Mouse (Mus musculus): ENCODE measurements at regions not wholly inside any gene's neighbourhood (a gene's known extent, or its start where the extent isn't known, plus 50 kb on each side); places are given as distances from the start of the nearest gene placed in this dataset.
A peak's percentile ranks its signal among the peaks of the same experiment; 100 is the strongest.
"Not testable (repeated sequence)": the region's sequence is repeated elsewhere in the genome, so short reads cannot be mapped to it uniquely, and the experiment has no call there.

DNA sequence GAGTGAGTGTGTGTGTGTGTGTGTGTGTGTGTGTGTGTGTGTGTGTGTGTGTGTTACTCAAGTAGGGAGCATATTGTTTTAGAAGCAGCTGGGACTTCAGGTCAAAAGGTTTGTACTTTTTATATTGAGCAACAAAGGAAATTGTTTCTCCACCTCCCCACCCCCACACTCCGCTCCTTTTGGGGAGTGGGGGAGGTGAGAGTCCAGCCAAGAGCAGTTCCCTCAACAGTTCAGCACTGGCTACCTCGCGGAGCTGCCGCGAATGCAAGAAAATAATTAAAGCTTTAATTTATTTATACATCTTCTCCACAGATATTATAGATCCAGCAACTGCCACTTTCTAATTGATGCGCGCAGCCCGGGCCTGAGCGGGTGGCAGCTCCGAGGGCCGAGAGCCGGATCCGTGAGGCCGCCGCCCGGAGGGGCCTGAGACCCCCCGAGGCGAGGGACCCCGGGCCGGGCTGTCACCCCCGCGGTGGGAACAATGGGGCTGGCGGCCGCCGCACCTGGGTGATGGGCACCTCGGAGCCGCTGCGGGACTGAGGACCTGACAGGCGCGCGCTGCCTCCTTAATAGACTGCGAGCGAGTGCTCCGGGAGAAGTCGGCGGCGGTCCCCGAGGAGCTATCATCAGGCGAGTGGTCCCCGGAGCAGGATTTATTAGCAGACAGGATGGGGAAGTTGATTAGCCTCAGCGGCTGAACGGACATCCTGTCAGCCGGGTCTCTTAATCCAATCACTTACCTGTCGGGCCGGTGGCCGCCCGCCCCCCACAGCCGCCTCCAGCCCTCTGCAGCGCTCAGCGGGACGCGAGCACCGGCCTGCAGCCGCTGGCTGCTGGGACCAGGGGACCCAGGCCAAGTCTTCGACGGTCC lies 124.4 kb downstream of the Melk start:
- WGBS = under 1% methylated on average over 56 of the region's 56 CpGs
- peak; percentile 48 for DNase-seq (ENCODE audit: extremely low spot score, low spot score)
- Histone ChIP-seq H3K27ac (peak overlapping the region; percentile 51; the same call in 1 of the 2 replicates), H3K4me1 (peaks cover 16% of the 10 kb centered on the region), H3K9me3 (no peaks in the 10 kb centered on the region), H3K36me3 (replicated peaks) (no peaks in the 10 kb centered on the region), H3K4me3 (peak overlapping the region; percentile 65), H3K27me3 (ENCODE audit: poor library complexity, severe bottlenecking) (peaks cover 78% of the 10 kb centered on the region)

- H3K36me3 ChIP-seq (replicated peaks) = no peaks in the 10 kb centered on the region
- H3K27me3 ChIP-seq (ENCODE audit: poor library complexity, severe bottlenecking) = no peaks in the 10 kb centered on the region; the same call in 1 of the 2 replicates
- H3K27ac ChIP-seq = no peak overlapping the region
- 48% methylated on average over 9 of the region's 9 CpGs for WGBS
- no peak overlapping the region for H3K4me3 ChIP-seq
- no peaks in the 10 kb centered on the region for H3K9me3 ChIP-seq
- no peaks in the 10 kb centered on the region for H3K4me1 ChIP-seq
- peak; percentile 35 for DNase-seq (ENCODE audit: extremely low spot score, low spot score)
These were observed 133.9 kb downstream of the Melk start for GRCm38 (mm10) chr4:44434593-44434992.

GRCm38 (mm10) chr4:44445511-44445910 lies 144.8 kb downstream of the Melk start:
- Histone ChIP-seq H3K4me1 (peaks cover 11% of the 10 kb centered on the region), H3K27ac (no peak overlapping the region), H3K36me3 (replicated peaks) (no peaks in the 10 kb centered on the region), H3K4me3 (no peak overlapping the region), H3K27me3 (ENCODE audit: poor library complexity, severe bottlenecking) (0 out of 2 replicates have a peak, but pooled peaks cover 4% of the 10 kb centered on the region), H3K9me3 (no peaks in the 10 kb centered on the region)
- 44% methylated on average over 4 of the region's 4 CpGs for WGBS
- DNase-seq (ENCODE audit: extremely low spot score, low spot score) = no peak

- Histone ChIP-seq H3K36me3 (replicated peaks) (no peaks in the 10 kb centered on the region), H3K9me3 (no peaks in the 10 kb centered on the region), H3K27ac (no peak overlapping the region), H3K4me1 (peaks cover 24% of the 10 kb centered on the region), H3K4me3 (no peak overlapping the region), H3K27me3 (ENCODE audit: poor library complexity, severe bottlenecking) (0 out of 2 replicates have a peak, but pooled peaks cover 10% of the 10 kb centered on the region)
- DNase-seq (ENCODE audit: extremely low spot score, low spot score) = no peak
- 60% methylated on average over 10 of the region's 10 CpGs for WGBS
These were observed 150.3 kb downstream of the Melk start for GRCm38 (mm10) chr4:44450881-44451532.

DNA sequence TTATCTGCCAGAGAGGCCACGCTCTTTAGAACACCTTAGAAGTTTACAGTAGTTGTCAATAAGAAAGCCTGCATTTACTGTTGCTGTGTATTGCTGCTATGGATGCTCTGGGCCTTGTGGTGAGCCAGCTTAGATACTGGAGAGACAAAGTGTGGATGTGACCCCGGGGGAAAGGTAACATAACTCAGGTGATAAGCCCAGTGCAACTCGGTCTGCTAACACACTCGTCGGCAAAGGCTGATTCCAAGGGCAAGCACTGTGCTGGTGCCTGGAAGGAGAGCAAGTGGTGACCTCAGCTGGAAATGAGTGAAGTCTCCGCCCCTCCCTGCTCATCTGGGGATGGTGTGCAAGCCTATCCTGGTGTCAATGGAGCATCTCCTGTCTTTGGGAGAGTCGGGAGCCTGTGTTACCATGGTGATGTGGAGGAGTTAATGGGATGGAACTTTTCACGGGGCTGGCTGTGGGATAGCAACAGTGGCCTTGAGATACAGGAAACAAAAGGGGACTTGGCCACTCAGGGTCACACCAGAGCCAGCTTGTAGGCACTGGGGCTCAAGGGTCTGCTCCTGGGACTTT lies 151.5 kb downstream of the Melk start:
- Histone ChIP-seq H3K4me3 (no peak overlapping the region), H3K27me3 (ENCODE audit: poor library complexity, severe bottlenecking) (0 out of 2 replicates have a peak, but pooled peaks cover 10% of the 10 kb centered on the region), H3K27ac (no peak overlapping the region), H3K36me3 (replicated peaks) (no peaks in the 10 kb centered on the region), H3K9me3 (no peaks in the 10 kb centered on the region), H3K4me1 (peaks cover 24% of the 10 kb centered on the region)
- whole genome bisulfite sequencing = 60% methylated on average over 8 of the region's 8 CpGs
- DNase-seq (ENCODE audit: extremely low spot score, low spot score) = no peak

DNA sequence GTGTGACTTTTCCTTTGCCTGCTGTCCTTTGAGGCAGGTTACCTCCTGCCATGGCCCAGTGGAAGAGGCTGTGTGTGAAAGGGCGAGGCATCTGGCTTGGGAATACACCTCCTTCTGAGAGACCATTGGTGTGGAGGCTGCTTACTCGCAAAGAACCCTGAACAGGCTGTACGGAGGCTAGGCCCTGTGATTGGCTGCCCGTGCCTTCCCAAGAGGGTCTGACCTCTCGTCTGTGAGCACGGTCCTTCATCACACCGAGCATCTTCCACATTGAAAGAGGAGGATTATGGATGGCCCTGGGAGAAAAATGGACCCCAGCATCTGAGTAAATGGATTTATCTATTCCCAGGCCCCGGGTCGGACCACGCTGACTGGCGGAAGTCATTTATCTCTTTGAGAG lies 152.9 kb downstream of the Melk start:
- Histone ChIP-seq H3K36me3 (replicated peaks) (no peaks in the 10 kb centered on the region), H3K4me1 (peaks cover 24% of the 10 kb centered on the region), H3K27ac (no peak overlapping the region), H3K27me3 (ENCODE audit: poor library complexity, severe bottlenecking) (0 out of 2 replicates have a peak, but pooled peaks cover 10% of the 10 kb centered on the region), H3K4me3 (no peak overlapping the region), H3K9me3 (no peaks in the 10 kb centered on the region)
- 93% methylated on average over 11 of the region's 11 CpGs for WGBS
- DNase-seq (ENCODE audit: extremely low spot score, low spot score) = no peak

DNA sequence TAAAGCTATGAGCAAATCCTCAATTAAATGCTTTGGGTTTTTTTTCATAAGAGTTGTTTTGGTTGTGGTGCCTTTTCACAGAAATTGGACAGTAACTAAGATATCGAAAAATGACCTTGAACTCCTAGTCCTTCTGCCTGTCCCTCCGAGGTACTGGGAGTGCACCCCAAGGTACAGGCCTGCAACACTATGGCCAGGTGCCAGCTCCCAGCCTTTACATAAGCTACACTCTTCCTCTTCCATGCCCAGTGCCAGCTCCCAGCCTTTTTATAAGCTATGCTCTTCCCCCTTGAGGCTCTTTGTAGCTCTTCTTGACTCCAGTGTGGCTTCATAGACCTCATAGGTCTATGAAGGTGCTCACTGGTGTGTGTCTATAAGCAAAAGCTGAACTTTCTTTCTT lies 155.2 kb downstream of the Melk start:
- no peaks in the 10 kb centered on the region for H3K36me3 ChIP-seq (replicated peaks)
- no peaks in the 10 kb centered on the region for H3K9me3 ChIP-seq
- H3K27me3 ChIP-seq (ENCODE audit: poor library complexity, severe bottlenecking) = 0 out of 2 replicates have a peak, but pooled peaks cover 6% of the 10 kb centered on the region
- no peak overlapping the region for H3K27ac ChIP-seq
- DNase-seq (ENCODE audit: extremely low spot score, low spot score) = no peak
- H3K4me1 ChIP-seq = peaks cover 16% of the 10 kb centered on the region
- H3K4me3 ChIP-seq = no peak overlapping the region
- WGBS = 94% methylated on average over 2 of the region's 2 CpGs

GRCm38 (mm10) chr4:44473511-44473910 lies 172.8 kb downstream of the Melk start:
- 92% methylated on average over 21 of the region's 21 CpGs for WGBS
- H3K4me1 ChIP-seq; H3K27me3 ChIP-seq (ENCODE audit: poor library complexity, severe bottlenecking); H3K9me3 ChIP-seq; H3K27ac ChIP-seq; H3K36me3 ChIP-seq (replicated peaks); DNase-seq (ENCODE audit: extremely low spot score, low spot score); H3K4me3 ChIP-seq: not testable (repeated sequence)

All from forebrain, embryonic 10.5 days (tissue).